9 mouse cellular contexts compared by ENCODE assay signal in the genomic region with DNA sequence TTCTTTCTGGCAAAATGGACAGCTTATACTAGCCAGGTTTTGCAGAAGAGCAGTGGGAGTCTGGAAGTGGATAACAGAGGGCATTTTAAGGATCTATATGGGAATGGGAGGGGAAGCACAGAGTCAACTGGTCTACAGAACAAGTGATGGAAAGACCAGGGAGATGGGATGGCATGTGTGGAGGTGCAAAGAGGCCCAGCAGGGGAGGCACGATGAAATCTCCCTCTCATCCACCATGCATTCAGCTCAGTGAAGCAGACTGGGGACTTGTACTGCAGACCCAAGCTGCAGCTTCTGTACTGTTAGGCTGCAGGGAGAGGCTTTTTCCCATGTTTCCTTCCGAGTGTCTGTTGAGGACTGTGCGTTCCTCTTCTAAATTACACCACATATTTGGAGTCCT. TPM values are rescaled to one million over a fixed set of nuclear protein-coding genes. Genes with fewer than 3 reads are reported as not detected.
A peak's percentile ranks its signal among the peaks of the same experiment; 100 is the strongest.
DNase-seq lines count a peak whose midpoint lies in the region; ATAC-seq and TF ChIP-seq lines count a peak whose summit lies in the region.
"Had no signal": no experiment of that assay in that cellular context is flagged by ENCODE, and none has a peak within 500 bp of the region (broad histone marks: within the 10 kb centered on the region; RNA-seq: fewer than 3 reads in every experiment).

No protein-coding gene starts in this region.

- no peaks in the 10 kb centered on the region for H3K36me3 ChIP-seq in heart, embryonic 13.5 days
- H3K36me3 ChIP-seq in embryonic facial prominence, embryonic 15.5 days = no peaks in the 10 kb centered on the region
- no peaks in the 10 kb centered on the region for H3K36me3 ChIP-seq in limb, embryonic 11.5 days (ENCODE audit: control insufficient read depth, insufficient read depth, low read length)

- H3K9me3 ChIP-seq in heart, embryonic 13.5 days = no peaks in the 10 kb centered on the region
- H3K9me3 ChIP-seq in embryonic facial prominence, embryonic 15.5 days (replicated peaks) = no peaks in the 10 kb centered on the region
- no peaks in the 10 kb centered on the region for H3K9me3 ChIP-seq in limb, embryonic 11.5 days (ENCODE audit: control insufficient read depth, low read length)

- TF ChIP-seq CTCF in lung, adult 2 months (IDR thresholded peaks at IDR 0.05; ENCODE audit: insufficient read depth, low read length) = no peak

- H3K27ac ChIP-seq in heart, embryonic 13.5 days (replicated peaks) = no peak overlapping the region
- no peak overlapping the region for H3K27ac ChIP-seq in embryonic facial prominence, embryonic 15.5 days (replicated peaks)
- H3K27ac ChIP-seq in limb, embryonic 11.5 days (replicated peaks; ENCODE audit: low read depth, low read length) = no peak overlapping the region

- no peak overlapping the region for H3K9ac ChIP-seq in heart, embryonic 13.5 days
- H3K9ac ChIP-seq in embryonic facial prominence, embryonic 15.5 days = no peak overlapping the region
- H3K9ac ChIP-seq in limb, embryonic 11.5 days (ENCODE audit: low read length) = no peak overlapping the region

- no peak for DNase-seq in heart, adult 18-20 months
- no peak for DNase-seq in limb, embryonic 11.5 days (ENCODE audit: low spot score)
- no peak for DNase-seq in adrenal gland, postnatal 4 days (ENCODE audit: low spot score in 2 of 2)
- DNase-seq in lung, adult 2 months = no peak
- DNase-seq: kidney, postnatal 14 days had no signal

- WGBS in heart, embryonic 13.5 days = 43% methylated on average over 3 of the region's 3 CpGs
- 41% methylated on average over 3 of the region's 3 CpGs for WGBS in embryonic facial prominence, embryonic 15.5 days
- WGBS in limb, embryonic 11.5 days = 53% methylated on average over 3 of the region's 3 CpGs
- 48% methylated on average over 3 of the region's 3 CpGs for WGBS in lung, adult 2 months

- peaks cover 9% of the 10 kb centered on the region for H3K4me1 ChIP-seq in heart, embryonic 13.5 days
- peaks cover 16% of the 10 kb centered on the region for H3K4me1 ChIP-seq in embryonic facial prominence, embryonic 15.5 days
- peaks cover 4% of the 10 kb centered on the region; the same call in 1 of the 2 replicates for H3K4me1 ChIP-seq in limb, embryonic 11.5 days (ENCODE audit: control insufficient read depth, insufficient read depth, low read length)
- H3K4me1 ChIP-seq in lung, adult 2 months (ENCODE audit: control insufficient read depth, insufficient read depth, low read length) = no peaks in the 10 kb centered on the region

- H3K27me3 ChIP-seq in heart, embryonic 13.5 days (replicated peaks) = peaks cover 30% of the 10 kb centered on the region
- peaks cover 12% of the 10 kb centered on the region; the same call in 1 of the 2 replicates for H3K27me3 ChIP-seq in embryonic facial prominence, embryonic 15.5 days
- H3K27me3 ChIP-seq in limb, embryonic 11.5 days (ENCODE audit: control insufficient read depth, insufficient read depth, low read length) = peaks cover 5% of the 10 kb centered on the region

- no peak for ATAC-seq in heart, embryonic 13.5 days (ENCODE audit: extremely low read depth, insufficient number of reproducible peaks, low FRiP score, low TSS enrichment)
- peak; percentile 28 for ATAC-seq in cerebellum, adult (ENCODE audit: insufficient number of reproducible peaks, low FRiP score, low TSS enrichment)
- ATAC-seq in embryonic facial prominence, embryonic 15.5 days (ENCODE audit: insufficient number of reproducible peaks, low FRiP score, low TSS enrichment, low read depth) = peak; percentile 45; the same call in 1 of the 2 replicates
- no peak for ATAC-seq in limb, embryonic 11.5 days (ENCODE audit: insufficient number of reproducible peaks, low FRiP score, low TSS enrichment, low read depth)
- no peak for ATAC-seq in erythroblast, adult 5-6 weeks (replicated peaks; ENCODE audit: low FRiP score, poor library complexity, severe bottlenecking)

- no peak for TF ChIP-seq POLR2A in lung, adult 2 months (IDR thresholded peaks at IDR 0.05; ENCODE audit: borderline replicate concordance, extremely low read depth, low read depth, low read length)

- H3K4me3 ChIP-seq in heart, embryonic 13.5 days = peak overlapping the region; percentile 58; the same call in 1 of the 2 replicates
- H3K4me3 ChIP-seq in embryonic facial prominence, embryonic 15.5 days (replicated peaks) = peak overlapping the region; percentile 50
- no peak overlapping the region for H3K4me3 ChIP-seq in limb, embryonic 11.5 days (ENCODE audit: low read depth, low read length)
- no peak overlapping the region for H3K4me3 ChIP-seq in lung, adult 2 months (replicated peaks; ENCODE audit: extremely low read depth, low read depth, low read length)

- peak overlapping the region; percentile 87 for H3K4me2 ChIP-seq in heart, embryonic 13.5 days
- H3K4me2 ChIP-seq in embryonic facial prominence, embryonic 15.5 days (replicated peaks) = peak overlapping the region; percentile 71
- H3K4me2 ChIP-seq in limb, embryonic 11.5 days (ENCODE audit: low read depth, severe bottlenecking) = peak overlapping the region; percentile 83; the same call in 1 of the 2 replicates

RNA-seq across cellular contexts. Expression of a gene that starts 12.2 kb away (rescaled TPM):
- 2.3 and 2.6 TPM in 2 replicates for polyA plus RNA-seq in heart, embryonic 13.5 days (2015; fragmentation: Nextera tagmentation; extraction: Ambion mirVana)
- total RNA-seq in heart, adult 18-20 months (2021) = 1 to 10 TPM; 1.4 to 1.8 TPM
- polyA plus RNA-seq in embryonic facial prominence, embryonic 15.5 days (2015; fragmentation: Nextera tagmentation; extraction: Ambion mirVana) = 48.2 and 53.9 TPM in 2 replicates
- 14.7 and 15.7 TPM in 2 replicates for polyA plus RNA-seq in limb, embryonic 11.5 days (2014; fragmentation: Nextera tagmentation; extraction: Ambion mirVana)
- total RNA-seq in adrenal gland, postnatal 4 days (2021) = 10 to 100 TPM; 12.0 to 12.8 TPM
- total RNA-seq in erythroblast, adult 5-6 weeks (2015; ENCODE audit: low replicate concordance) = not detected in 2 replicates
- not detected in 2 replicates for total RNA-seq in erythroblast, adult 5-6 weeks (2017; ENCODE audit: low replicate concordance)
- 0.96 and 1.3 TPM in 2 replicates for polyA plus RNA-seq in lung, adult 2 months (2012; rRNA removed)

RNA-seq across cellular contexts. Expression of a gene that starts 36.7 kb away (rescaled TPM):
- 63.4 and 70.9 TPM in 2 replicates for polyA plus RNA-seq in heart, embryonic 13.5 days (2015; fragmentation: Nextera tagmentation; extraction: Ambion mirVana)
- total RNA-seq in heart, adult 18-20 months (2021) = 10 to 100 TPM; 63.4 to 66.8 TPM
- polyA plus RNA-seq in embryonic facial prominence, embryonic 15.5 days (2015; fragmentation: Nextera tagmentation; extraction: Ambion mirVana) = 101 TPM in 2 replicates
- 55.5 and 73.6 TPM in 2 replicates for polyA plus RNA-seq in limb, embryonic 11.5 days (2014; fragmentation: Nextera tagmentation; extraction: Ambion mirVana)
- 100 to 1,000 TPM; 117 to 119 TPM for total RNA-seq in adrenal gland, postnatal 4 days (2021)
- total RNA-seq in erythroblast, adult 5-6 weeks (2015; ENCODE audit: low replicate concordance) = 11.9 and 17.1 TPM in 2 replicates
- 8.1 and 10.9 TPM in 2 replicates for total RNA-seq in erythroblast, adult 5-6 weeks (2017; ENCODE audit: low replicate concordance)
- polyA plus RNA-seq in lung, adult 2 months (2012; rRNA removed) = 56.4 and 88.9 TPM in 2 replicates

Comparison
In these comparisons a context has a peak if more than half of its experiments do, and no peak if none do; other contexts are left out.
1. ATAC-seq: peak in cerebellum, adult (single experiment) and embryonic facial prominence, embryonic 15.5 days (single experiment); none in heart, embryonic 13.5 days (single experiment), limb, embryonic 11.5 days (single experiment) and erythroblast, adult 5-6 weeks (single experiment).
2. H3K4me3 ChIP-seq: peak in heart, embryonic 13.5 days (single experiment) and embryonic facial prominence, embryonic 15.5 days (single experiment); none in limb, embryonic 11.5 days (single experiment) and lung, adult 2 months (single experiment).
3. Peak in every context shown above with its lines, with median percentiles within 50 percentile points of each other: H3K4me2 ChIP-seq.